Mouse (Mus musculus): ENCODE data around the gene 1700029I15Rik. TPM values are rescaled to one million over a fixed set of nuclear protein-coding genes. Genes with fewer than 3 reads are reported as not detected.

Gene 1700029I15Rik
- polyA plus RNA-seq, 1 experiment from 2014 or later, result 8.0 TPM

DNA sequence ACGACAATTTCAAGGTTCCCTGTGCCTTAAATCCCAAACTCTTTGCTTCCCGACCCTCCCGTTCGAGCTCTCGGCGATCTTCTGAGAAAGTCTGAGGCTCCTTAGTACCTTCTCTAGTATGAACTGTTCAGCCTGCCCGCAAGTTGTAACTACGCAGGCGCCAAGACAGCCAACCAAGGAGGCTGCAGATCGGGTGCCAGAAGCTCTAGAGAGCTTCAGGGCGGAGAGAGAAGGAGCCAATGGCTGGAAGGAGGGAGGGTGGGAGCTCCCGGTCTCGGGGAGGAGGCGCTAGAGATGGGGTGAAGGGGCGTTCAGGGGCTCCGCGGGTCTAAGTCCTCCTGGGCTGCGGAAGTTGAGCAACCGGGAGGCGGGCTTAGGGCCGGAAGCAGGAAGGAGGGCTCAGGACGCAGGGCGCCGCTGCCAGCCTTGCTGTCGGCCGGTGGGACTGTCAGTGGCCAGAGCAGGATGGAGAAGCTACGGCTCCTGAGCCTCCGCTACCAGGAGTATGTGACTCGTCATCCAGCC is 7.2 kb upstream of the 1700029I15Rik start:
- H3K9me3 ChIP-seq (replicated peaks), result no peaks in the 10 kb centered on the region
- peak overlapping the region; percentile 86 for H3K27ac ChIP-seq (replicated peaks)
- peak overlapping the region; percentile 85 for H3K9ac ChIP-seq (replicated peaks)
- peaks cover 24% of the 10 kb centered on the region for H3K36me3 ChIP-seq
- peaks cover 61% of the 10 kb centered on the region for H3K4me1 ChIP-seq
- peak; percentile 93 for ATAC-seq (ENCODE audit: low FRiP score)
- peak overlapping the region; percentile 92 for H3K4me2 ChIP-seq
- H3K4me3 ChIP-seq (replicated peaks), result peak overlapping the region; percentile 81
- peaks cover 19% of the 10 kb centered on the region for H3K27me3 ChIP-seq (replicated peaks)
- under 1% methylated on average over 29 of the region's 29 CpGs for WGBS

DNA sequence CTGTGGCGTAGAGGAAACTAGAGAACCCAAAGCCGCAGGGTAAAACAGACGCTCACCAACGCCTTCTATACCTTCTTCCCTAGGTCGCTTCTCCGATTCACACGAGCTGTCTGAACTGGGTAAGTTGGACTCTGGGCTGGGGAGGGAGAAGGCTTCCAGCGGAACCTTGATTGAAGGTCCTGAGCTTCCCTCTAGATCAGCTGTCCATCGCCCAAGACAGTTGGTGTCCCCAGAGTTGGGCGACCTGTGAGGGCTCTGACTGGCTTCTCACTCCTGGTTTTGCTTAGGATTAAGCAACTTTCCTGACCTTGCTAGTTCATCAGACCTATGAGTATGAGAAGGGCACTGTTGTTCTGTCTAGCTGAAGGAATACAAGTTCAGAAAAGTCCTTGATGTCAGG is 6.5 kb upstream of the 1700029I15Rik start:
- peak overlapping the region; percentile 86 for H3K27ac ChIP-seq (replicated peaks)
- H3K27me3 ChIP-seq (replicated peaks), result peaks cover 12% of the 10 kb centered on the region
- peak overlapping the region; percentile 81 for H3K4me3 ChIP-seq (replicated peaks)
- H3K4me2 ChIP-seq, result peak overlapping the region; percentile 92
- ATAC-seq (ENCODE audit: low FRiP score), result no peak
- peaks cover 57% of the 10 kb centered on the region for H3K4me1 ChIP-seq
- H3K9ac ChIP-seq (replicated peaks), result peak overlapping the region; percentile 85
- H3K9me3 ChIP-seq (replicated peaks), result no peaks in the 10 kb centered on the region
- 12% methylated on average over 10 of the region's 10 CpGs for WGBS
- peaks cover 30% of the 10 kb centered on the region for H3K36me3 ChIP-seq

DNA sequence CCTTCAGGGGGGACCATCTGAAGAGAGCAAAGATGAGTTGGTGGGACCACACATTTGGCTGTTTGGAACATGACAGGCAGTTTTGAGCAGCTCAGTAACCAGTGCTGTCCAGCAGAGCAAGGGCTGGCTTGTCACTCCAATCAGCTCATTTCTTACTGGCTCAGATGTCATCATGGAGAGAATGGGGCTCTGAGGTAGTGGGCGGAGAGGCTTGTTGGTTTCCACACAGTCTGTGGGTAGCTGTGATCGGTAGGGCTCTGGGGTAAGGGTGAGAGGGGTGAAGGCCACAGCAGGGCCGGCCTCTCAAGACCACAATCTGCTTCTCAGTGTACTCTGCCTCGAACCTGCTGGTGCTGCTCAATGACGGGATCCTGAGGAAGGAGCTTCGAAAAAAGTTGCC is 6.0 kb upstream of the 1700029I15Rik start:
- Histone ChIP-seq H3K36me3 (peaks cover 35% of the 10 kb centered on the region), H3K4me1 (peaks cover 52% of the 10 kb centered on the region), H3K9me3 (replicated peaks) (no peaks in the 10 kb centered on the region), H3K4me3 (replicated peaks) (peak overlapping the region; percentile 81), H3K4me2 (peak overlapping the region; percentile 92), H3K27me3 (replicated peaks) (peaks cover 7% of the 10 kb centered on the region), H3K9ac (replicated peaks) (peak overlapping the region; percentile 85; the same call in 1 of the 2 replicates), H3K27ac (replicated peaks) (no peak overlapping the region)
- ATAC-seq (ENCODE audit: low FRiP score), result no peak
- 87% methylated on average over 6 of the region's 6 CpGs for WGBS

DNA sequence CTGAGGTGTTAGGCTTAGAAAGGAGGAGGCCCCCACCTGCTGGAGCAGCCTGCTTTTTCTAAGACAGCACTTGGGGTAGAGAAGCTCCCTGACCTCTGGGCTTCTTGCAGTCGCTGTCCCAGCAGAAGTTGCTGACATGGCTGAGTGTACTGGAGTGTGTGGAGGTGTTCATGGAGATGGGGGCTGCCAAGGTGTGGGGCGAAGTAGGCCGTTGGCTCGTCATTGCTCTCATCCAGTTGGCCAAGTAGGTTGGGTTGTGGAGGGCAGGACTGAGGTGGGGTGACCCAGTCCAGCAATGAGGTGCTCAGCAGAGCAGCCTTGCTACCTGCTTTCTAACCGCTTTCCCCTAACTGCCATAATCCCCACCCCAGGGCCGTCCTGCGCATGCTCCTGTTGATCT is 5.0 kb upstream of the 1700029I15Rik start:
- peaks cover 46% of the 10 kb centered on the region for H3K36me3 ChIP-seq
- H3K4me2 ChIP-seq, result no peak overlapping the region
- no peak overlapping the region for H3K27ac ChIP-seq (replicated peaks)
- 95% methylated on average over 7 of the region's 7 CpGs for WGBS
- H3K4me3 ChIP-seq (replicated peaks), result no peak overlapping the region
- no peaks in the 10 kb centered on the region for H3K9me3 ChIP-seq (replicated peaks)
- no peak overlapping the region for H3K9ac ChIP-seq (replicated peaks)
- ATAC-seq (ENCODE audit: low FRiP score), result no peak
- H3K27me3 ChIP-seq (replicated peaks), result no peaks in the 10 kb centered on the region
- H3K4me1 ChIP-seq, result peaks cover 42% of the 10 kb centered on the region

DNA sequence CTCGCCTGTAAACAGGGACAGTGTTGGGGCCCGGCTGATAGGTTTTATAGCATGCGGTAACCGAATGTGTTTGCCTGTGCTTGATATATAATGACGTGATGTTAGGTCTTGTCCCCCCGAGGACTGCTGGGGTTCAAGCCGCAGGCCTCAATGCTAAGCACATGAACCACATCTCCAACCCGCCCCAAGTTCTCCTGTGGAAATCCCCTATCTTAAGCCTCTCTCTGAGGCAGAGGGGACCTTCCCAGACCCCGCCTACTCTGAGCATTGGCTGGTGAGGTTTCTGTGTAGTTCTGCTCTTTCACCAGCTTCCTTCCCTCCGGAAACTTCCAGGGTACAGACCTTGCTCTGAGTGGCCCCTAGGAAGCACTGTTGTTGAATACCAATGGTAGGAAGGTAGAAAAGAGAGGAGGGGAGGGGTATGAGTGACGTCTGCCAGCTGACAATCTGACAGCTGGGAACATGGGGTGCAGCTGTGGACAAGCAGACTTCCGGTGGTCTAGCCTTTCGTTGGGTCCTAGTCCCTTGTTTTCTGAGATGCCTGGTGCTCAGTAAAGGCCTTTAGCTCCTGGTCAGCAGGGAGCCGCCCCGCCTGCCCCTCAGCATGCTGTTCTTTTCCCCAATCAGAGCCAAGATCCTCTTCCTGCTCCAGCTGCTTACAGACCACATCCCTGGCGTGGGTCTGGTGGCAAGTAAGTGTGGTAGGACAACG is 2.4 kb upstream of the 1700029I15Rik start:
- H3K9me3 ChIP-seq (replicated peaks), result no peaks in the 10 kb centered on the region
- no peak overlapping the region for H3K27ac ChIP-seq (replicated peaks)
- no peak overlapping the region for H3K4me2 ChIP-seq
- 80% methylated on average over 17 of the region's 17 CpGs for WGBS
- H3K4me1 ChIP-seq, result peaks cover 17% of the 10 kb centered on the region
- H3K4me3 ChIP-seq (replicated peaks), result no peak overlapping the region
- ATAC-seq (ENCODE audit: low FRiP score), result no peak
- H3K36me3 ChIP-seq, result peaks cover 72% of the 10 kb centered on the region
- H3K9ac ChIP-seq (replicated peaks), result no peak overlapping the region
- H3K27me3 ChIP-seq (replicated peaks), result no peaks in the 10 kb centered on the region

DNA sequence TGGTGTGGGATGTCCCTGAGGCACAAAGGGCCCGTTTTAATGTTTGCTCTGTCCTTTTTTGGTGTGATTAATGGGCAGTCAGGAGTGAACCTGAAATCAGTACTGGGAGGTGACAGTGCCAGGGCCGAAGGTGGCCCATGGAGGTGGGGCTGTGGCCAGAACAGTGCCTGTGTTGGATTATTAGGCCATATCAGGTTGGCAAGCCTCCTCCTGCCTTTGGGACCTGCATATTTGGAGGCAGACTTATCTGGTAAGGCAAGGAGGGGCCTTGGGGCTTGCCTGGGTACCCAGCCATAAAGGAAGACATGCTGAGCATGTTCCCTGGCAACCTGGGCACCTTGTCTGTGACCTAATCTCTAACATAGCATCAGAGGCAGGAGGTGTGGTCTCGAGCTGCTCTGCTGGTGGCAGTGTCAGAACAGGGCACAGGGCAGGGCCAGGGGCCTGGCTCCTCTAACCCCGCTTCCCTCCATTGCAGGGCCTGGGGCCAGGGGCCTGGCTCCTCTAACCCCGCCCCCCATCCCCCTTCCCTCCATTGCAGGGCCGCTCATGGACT is 1.8 kb upstream of the 1700029I15Rik start:
- Histone ChIP-seq H3K27me3 (replicated peaks) (no peaks in the 10 kb centered on the region), H3K9me3 (replicated peaks) (no peaks in the 10 kb centered on the region), H3K4me3 (replicated peaks) (no peak overlapping the region), H3K9ac (replicated peaks) (no peak overlapping the region), H3K4me2 (no peak overlapping the region), H3K36me3 (peaks cover 78% of the 10 kb centered on the region), H3K4me1 (peaks cover 16% of the 10 kb centered on the region), H3K27ac (replicated peaks) (no peak overlapping the region)
- ATAC-seq (ENCODE audit: low FRiP score), result no peak
- WGBS, result 75% methylated on average over 6 of the region's 6 CpGs

DNA sequence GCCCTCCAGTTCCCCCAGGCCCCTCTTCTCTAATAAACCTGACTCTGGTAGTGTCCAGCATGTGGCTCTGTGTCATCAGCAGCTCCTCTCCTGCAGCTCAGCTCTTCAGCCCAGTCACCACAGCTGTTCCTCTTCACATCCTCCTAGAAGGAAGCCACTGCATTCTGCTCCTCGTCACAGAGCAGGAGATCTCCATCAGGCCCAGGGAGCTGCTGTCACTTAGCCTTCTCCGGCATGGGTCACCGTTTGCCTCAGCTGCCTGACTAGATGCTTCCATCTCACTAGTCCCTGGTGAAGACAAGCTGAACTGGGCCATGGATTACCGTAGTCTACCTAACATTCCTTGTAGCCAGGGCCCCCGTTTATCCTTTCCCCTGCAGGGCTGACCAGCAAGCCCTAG is 1.2 kb upstream of the 1700029I15Rik start:
- Histone ChIP-seq H3K9ac (replicated peaks) (no peak overlapping the region), H3K27me3 (replicated peaks) (no peaks in the 10 kb centered on the region), H3K4me2 (no peak overlapping the region), H3K4me3 (replicated peaks) (no peak overlapping the region), H3K27ac (replicated peaks) (no peak overlapping the region), H3K36me3 (peaks cover 84% of the 10 kb centered on the region), H3K4me1 (peaks cover 10% of the 10 kb centered on the region), H3K9me3 (replicated peaks) (no peaks in the 10 kb centered on the region)
- 87% methylated on average over 5 of the region's 5 CpGs for WGBS
- no peak for ATAC-seq (ENCODE audit: low FRiP score)

DNA sequence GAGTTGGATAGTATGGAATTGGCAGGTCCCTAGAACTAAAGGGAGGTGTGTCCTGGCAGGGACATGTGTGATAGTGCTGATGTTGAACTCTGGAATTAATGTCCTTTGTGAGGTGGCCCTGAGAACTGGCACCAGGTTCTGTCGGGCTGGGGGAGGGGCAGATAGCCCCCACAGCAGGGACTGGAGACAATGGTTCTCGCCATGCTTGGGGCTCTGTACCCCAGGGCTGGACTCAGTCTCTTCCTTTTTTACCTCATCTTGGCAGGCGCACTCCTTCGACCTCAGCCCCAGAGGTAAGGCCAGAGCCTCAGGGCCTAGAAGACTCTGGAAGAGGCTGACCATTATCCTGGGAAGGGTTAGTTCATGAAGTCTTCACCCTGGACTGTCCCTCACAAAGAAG is 421 bp downstream of the 1700029I15Rik start:
- H3K27ac ChIP-seq (replicated peaks), result no peak overlapping the region
- no peaks in the 10 kb centered on the region for H3K27me3 ChIP-seq (replicated peaks)
- ATAC-seq (ENCODE audit: low FRiP score), result no peak
- no peaks in the 10 kb centered on the region for H3K9me3 ChIP-seq (replicated peaks)
- WGBS, result 93% methylated on average over 4 of the region's 4 CpGs
- H3K9ac ChIP-seq (replicated peaks), result no peak overlapping the region
- H3K4me1 ChIP-seq, result peaks cover 17% of the 10 kb centered on the region
- peaks cover 99% of the 10 kb centered on the region for H3K36me3 ChIP-seq
- H3K4me2 ChIP-seq, result no peak overlapping the region
- H3K4me3 ChIP-seq (replicated peaks), result no peak overlapping the region

DNA sequence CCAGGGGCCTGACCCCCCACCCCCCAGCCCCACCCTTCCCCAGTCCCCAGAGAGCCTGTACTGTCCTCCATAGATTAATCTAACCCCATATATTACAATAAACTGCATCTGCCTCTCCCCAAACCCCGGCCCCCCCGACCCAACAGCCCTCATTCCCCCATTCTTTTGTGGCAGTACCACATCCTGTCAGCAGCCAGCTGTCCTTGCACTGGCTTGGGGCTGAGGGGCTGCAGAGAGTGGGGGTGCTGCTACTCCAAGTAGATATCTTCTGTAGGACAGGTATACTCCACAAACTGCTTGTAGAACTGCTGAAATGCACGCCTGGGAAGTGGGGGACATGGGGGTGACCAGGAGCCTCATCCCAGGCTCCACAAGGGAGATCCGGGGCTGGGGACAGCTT is 1.8 kb downstream of the 1700029I15Rik start:
- H3K4me3 ChIP-seq (replicated peaks), result no peak overlapping the region
- ATAC-seq (ENCODE audit: low FRiP score), result no peak

DNA sequence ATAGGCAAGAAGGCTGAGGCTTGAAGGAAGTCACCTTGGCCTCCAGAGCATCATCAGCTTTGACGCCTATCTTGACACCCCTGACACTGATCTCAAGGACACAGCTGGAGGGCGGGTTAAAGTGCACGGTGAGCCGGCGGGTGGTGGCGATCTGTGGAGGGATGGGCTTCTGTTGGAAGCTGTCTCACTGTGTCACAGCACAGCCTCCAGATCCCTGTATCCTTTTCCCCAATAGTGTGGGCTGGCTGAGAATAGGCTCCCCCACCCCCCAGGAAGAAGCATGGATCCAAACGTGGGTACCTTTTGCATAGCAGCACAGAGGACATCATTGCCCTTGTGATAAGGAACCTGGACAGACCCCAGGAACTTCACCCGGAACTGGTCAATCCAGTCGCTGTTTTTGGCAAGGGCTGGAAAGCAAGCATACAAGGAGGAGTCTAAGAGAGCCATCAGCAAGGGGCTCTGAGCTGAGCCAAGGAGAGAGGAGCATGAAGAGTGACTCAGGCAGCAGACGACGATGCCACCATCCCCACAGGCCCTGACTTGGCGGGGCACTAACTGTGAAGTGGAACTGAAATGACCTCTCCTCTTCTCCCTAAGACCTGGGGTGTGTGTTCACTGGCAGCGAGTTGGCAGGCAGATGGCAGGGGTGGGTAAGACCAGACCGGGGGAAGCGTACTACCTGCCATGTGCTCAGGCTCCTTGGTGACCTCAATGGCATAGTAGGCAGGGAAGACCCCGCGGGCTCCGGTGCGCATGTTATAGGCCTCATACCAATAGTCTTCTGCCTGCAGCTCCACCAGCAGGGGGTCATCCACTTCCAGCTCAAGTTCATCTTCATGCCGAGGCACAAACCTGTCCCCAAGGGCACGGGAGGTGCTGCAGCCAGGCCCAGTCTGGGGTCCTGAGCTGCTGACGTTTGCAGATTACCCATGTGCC is 3.0 kb downstream of the 1700029I15Rik start:
- Histone ChIP-seq H3K27ac (replicated peaks) (no peak overlapping the region), H3K9me3 (replicated peaks) (no peaks in the 10 kb centered on the region), H3K4me3 (replicated peaks) (no peak overlapping the region), H3K9ac (replicated peaks) (no peak overlapping the region), H3K36me3 (peaks cover 73% of the 10 kb centered on the region), H3K4me1 (peaks cover 39% of the 10 kb centered on the region), H3K27me3 (replicated peaks) (no peaks in the 10 kb centered on the region), H3K4me2 (no peak overlapping the region)
- no peak for ATAC-seq (ENCODE audit: low FRiP score)
- 86% methylated on average over 22 of the region's 22 CpGs for WGBS

More for the DNA sequence above, 1.8 kb downstream of the 1700029I15Rik start:
- 79% methylated on average over 4 of the region's 4 CpGs for WGBS
- Histone ChIP-seq H3K27me3 (replicated peaks) (no peaks in the 10 kb centered on the region), H3K9me3 (replicated peaks) (no peaks in the 10 kb centered on the region), H3K36me3 (peaks cover 86% of the 10 kb centered on the region), H3K9ac (replicated peaks) (no peak overlapping the region), H3K4me1 (peaks cover 29% of the 10 kb centered on the region), H3K27ac (replicated peaks) (no peak overlapping the region), H3K4me2 (no peak overlapping the region)

DNA sequence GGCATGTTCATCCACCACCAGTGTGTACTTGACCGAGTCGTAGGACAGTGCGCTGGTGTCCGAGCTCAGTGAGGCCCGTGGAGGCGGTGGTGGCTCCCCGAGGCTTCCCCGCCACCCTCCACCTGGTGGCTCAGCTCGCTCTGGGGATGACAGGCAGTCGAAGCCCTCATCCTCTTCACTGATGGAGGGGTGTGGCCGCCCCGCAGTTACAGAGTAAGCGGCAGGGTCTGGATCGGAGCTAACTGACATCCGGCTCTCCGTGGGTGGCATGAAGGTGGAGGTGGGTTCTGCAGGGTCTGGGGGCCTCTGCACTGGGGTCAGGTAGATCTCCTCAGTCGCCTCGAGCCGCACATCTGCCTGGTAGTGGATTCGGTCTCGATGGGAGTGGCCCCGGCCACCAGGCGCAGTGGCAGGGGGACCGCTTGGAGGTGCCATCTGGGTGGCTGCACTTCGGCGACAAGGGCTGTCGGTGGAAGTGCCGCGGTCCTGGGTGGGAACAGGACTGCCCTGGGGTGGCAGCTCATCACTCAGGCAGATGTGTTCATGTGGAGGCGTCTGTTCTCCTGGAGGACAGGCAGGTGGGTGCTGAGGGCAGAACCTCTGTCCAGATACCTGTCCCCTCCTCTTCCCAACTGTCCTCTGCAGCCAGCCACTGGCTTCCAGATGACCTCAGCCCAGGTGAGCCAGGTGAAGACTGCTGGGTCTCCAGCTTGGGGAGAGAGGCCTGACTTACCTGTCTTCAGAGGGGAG is 4.7 kb downstream of the 1700029I15Rik start:
- Histone ChIP-seq H3K9me3 (replicated peaks) (no peaks in the 10 kb centered on the region), H3K36me3 (peaks cover 57% of the 10 kb centered on the region), H3K27ac (replicated peaks) (no peak overlapping the region), H3K4me2 (peak overlapping the region; percentile 87), H3K27me3 (replicated peaks) (no peaks in the 10 kb centered on the region), H3K9ac (replicated peaks) (peak overlapping the region; percentile 84; the same call in 1 of the 2 replicates), H3K4me1 (peaks cover 52% of the 10 kb centered on the region), H3K4me3 (replicated peaks) (no peak overlapping the region)
- WGBS, result 94% methylated on average over 30 of the region's 30 CpGs
- no peak for ATAC-seq (ENCODE audit: low FRiP score)

All from neural tube, embryonic 15.5 days (tissue).